Mouse (Mus musculus) adipocyte (in vitro differentiated cells): Measurements from ENCODE around the gene Lpp.

Experiments used
- DNase-seq: peaks from one replicate; pipeline ENCODE4 v3.0.0-alpha.2; 2016; ENCODE audit warnings: low spot score

The Lpp gene

DNA sequence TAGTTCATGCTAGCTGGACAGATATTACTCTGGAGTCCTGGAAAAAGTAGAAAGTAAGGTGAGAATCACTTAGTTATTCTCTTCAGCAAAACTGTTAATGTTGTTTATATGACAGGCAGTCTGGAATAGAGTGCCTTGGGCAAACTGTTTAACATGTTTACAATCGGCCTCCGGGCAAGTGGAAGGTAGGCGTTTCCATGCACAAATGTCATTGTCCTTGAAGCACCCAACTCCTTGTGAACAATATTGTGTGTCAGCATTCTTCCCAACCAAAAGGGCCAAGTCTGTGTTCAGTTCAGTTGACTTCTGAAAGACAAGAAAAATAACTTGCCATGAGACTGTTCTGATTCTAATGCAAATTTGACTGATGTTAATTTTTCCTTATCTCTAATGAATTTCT is 539.5 kb downstream of the Lpp start:
- DNase-seq: peak; percentile 93

DNA sequence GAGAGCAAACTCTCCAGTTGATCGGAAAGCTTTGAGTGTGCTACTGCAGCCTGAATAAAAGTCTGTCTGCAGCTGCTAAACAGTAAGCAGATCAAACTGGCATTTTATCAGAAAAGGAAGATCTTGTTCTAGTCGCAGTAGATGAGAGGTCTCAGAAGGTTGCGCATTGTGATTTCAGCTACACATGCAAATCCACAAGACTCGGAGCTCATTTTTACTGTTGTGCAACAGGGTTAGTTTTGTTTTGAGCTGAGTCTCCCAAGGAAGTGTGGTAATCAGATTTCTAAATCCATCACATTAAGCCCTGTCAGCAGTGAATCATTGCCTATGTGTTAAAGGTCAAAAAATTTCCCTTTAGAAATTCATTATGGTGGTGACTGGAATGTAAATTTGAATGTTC is 540.4 kb downstream of the Lpp start:
- peak; percentile 97 for DNase-seq

DNA sequence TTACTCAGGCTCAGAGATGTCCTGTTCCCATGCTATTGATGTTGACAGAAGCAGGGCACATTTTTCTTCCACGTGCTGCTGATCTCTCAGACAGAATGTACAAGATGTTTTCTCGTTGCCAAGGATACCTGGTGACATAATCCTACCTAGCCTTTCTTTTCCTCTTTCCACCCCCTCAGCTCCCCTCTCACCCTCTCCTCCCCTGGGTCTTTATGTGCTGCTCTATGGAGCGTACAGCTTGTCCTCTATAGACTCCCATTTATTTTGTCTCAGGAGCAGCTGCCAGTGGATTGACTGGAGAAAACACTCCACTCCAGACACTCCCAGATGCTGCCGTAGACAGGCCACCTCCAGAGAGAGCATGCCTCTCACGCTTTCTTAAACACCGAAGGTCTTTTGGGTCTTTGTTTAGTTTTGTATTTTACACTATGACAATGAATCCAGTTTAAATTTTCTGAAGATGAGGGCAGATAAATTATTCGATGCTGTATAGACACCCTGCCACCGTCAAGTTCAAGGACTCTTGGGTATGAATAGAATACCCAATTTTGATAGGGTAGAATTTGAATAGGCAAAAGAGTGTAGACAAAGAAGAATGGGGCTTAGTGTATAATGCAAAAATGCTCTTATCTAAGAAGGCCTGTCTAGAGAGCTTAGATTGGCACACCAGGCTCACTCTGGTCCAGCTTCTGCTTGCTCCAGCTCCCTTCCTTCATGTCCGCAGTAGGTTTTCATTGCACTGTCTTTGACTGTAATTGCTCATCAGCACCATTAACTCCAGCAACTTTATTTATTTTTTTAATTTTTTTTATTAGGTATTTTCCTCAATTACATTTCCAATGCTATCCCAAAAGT is 548.2 kb downstream of the Lpp start:
- no peak for DNase-seq

DNA sequence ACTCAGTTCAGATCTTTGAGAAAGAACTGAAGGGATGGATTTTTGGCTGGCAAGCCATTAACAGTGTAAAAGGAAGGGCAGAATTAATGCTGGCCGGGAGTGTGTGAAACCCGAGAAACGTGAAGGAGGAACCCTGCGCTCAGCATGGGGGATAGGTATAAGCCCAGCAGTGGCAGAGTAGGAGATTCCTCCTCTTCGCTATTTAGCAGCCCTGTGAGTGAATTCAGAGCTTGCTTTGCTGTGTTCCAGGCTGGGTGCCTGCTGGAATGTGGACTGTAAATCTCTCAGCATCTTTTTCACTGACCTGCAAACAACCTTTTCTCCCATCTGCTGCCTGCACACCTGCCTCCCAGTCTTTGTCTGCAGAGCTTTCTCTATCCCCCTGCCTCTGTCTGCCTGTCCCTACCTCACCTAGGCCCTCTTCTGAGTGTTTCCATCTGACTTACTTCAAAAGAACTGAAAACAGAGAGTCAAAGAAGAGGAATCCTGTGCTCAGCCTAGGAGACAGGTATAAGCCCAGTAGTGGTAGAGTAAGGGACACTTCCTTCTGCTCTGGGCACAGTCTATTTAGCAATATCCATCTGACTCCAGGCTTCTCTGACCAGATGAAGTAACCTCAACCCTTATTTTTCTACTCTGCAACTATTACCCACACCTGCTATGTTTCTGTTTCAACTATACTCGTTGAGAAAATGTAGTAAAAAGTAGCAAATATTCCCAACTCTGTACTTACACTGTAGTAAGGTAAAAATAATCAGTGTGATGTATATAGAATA is 550.4 kb downstream of the Lpp start:
- DNase-seq: no peak

DNA sequence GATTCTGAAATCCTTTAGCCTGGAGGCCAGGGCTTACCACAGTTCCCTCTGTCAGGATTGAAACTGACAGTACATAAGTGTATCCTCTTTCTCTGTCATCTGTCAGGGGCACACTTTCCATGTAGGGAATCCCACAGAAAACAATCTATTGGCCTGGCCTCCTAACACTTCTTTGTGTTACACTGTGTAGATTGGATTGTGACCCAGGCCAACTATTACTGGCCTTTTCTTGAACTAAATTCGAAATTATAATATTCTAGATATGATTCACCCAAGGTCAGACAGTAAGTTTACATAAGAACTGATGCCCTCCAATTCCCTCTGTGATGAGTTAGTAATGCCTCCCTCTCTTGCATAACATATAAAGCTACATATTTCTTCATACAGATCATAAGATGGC is 553.0 kb downstream of the Lpp start:
- no peak for DNase-seq

DNA sequence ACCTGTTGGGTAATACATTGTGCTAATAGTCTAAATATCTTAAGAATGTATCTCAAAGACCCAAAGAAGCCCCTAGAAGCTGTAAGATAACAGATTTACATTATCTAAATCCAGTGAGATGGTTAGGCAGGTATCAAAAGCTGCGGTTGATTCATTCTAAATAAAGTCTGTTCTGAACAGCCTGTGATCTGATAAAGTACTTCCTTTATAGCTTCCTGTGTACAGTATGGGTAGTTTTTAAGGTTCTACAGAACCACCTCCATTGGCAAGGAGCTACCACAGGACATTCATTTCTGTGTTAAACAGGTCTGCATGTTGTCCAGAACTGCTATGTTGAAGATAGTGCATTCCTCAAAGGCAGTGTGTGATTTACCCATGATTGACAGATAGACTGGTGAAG is 554.2 kb downstream of the Lpp start:
- DNase-seq: no peak

DNA sequence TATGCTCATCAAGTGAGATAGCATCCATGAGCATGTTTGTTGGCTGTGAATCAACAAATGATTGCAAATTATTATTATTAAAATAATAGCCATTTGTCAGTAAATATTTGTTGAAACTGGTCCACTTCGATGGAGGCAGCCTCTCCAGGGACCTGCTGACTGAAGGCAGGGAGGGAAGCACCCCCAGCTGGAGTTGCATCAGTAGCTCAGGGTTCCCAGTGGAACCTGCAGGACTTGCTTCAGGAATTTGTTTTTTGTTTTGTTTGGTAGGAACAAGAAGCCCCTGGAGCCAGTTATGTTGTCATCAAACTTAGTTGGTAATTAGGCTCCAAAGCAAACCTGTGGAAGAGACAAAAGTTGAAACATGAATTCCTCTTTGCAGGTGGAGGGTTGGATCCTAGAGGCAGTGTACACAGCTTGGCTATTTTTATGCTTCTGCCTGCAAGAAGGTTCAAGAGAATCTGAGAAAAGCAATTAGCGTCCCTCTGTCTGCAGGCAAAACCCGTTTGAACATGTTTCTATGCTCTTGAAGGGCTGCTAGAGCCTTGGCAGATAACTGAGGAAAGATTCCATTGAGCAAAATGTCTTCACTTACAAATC is 554.9 kb downstream of the Lpp start:
- no peak for DNase-seq

DNA sequence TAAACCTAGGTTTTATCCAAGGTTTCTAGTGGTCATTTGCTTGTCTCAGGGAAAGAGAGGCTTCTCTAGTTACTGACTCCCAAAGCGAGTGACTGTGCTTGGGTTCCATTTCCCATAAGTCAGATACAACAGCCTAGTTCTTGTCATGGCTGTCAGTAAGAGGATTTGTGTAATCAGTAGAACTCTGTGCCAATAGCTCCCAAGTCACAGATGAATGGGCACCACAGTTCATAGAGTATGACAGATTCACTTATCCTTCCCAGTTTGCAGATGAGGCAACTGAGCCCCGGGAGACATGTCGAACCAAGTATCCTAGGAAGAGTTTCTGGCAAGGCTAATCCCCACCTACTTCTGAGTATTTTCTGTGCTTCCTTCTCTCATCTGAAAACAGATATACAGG is 556.0 kb downstream of the Lpp start:
- DNase-seq: peak; percentile 72

DNA sequence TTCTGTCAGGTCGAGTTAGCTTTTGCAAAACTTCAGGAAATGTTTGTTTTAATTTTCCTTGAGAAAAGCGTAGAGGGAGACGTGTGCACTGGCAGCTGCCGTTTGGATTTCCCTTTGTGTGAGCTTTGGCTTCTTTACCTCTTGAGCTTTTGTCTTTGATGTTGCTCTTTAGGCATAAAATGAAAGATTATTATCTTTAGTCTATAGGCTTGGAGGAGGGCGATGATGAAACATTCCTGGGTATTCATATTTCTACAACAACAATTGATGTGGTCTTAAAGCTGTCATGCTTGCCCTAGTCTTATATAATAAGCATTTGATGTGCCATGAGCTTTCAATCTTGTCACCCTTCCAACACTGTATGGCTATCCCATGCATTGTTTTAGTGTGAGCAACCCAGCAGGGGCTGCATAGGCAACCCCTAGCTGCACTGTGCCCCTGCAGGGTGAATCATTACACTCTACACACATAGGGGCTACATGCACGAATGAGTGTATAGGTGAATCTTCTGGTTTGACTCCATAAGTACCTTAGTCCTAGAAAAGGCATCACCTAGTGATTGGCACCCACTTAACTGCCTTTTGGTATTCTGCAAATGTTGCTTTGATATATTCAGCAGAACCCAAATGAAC is 556.9 kb downstream of the Lpp start:
- no peak for DNase-seq

DNA sequence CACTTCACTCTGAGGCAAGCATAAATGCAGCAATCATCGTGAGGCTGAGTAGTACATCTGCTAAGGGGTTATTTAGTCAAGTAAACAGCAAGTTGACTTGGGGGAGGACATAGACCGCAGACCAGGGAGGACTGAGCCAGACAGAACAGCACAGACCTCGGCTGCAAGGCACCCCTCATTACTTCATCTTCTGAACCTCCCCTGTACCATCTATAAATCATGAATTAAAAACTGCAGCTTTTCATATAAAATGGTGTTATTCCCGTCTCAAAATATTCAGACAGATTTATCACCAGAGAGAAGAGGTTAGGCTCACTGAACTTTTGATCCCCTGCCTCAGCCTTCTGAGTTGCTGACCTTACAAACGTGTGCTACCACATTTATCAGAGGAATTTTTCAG is 558.6 kb downstream of the Lpp start:
- no peak for DNase-seq

DNA sequence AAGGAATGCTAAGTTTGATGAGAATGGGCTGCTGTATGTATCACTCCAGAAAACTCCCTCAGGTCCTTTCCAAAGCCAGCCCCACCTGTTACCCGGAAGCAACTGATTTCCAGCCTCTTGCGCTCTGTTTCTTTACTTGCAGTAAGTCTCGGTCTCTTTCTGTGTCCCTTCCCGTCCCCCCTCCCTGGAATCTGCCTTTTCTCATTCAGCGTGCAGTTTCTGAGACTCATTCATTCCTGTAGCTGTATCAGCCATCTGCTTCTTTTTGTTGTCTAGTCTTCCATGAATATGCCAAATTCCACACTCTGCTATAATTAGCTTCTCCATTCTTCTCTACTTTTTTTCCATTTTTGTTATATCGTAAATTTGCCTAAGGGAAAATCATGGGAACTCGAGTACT is 561.7 kb downstream of the Lpp start:
- no peak for DNase-seq

DNA sequence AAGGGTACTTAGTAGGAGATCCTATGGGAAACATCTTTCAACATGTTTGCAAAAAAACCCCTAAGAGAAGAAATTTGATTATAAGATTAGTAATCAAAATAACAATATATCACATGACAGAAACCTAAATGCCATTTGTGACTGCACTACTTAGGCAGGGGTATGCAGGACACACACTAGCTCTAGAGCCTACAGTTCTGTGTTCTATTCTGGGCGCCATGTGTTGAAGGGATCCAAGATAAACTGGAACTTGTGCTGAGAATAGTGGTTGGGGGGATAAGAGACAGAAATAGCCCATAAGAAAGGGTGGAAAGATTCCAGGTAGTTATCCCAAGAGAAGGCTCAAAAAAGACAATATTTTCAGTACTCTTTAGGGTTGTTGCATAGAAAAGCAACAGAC is 565.4 kb downstream of the Lpp start:
- DNase-seq: no peak

DNA sequence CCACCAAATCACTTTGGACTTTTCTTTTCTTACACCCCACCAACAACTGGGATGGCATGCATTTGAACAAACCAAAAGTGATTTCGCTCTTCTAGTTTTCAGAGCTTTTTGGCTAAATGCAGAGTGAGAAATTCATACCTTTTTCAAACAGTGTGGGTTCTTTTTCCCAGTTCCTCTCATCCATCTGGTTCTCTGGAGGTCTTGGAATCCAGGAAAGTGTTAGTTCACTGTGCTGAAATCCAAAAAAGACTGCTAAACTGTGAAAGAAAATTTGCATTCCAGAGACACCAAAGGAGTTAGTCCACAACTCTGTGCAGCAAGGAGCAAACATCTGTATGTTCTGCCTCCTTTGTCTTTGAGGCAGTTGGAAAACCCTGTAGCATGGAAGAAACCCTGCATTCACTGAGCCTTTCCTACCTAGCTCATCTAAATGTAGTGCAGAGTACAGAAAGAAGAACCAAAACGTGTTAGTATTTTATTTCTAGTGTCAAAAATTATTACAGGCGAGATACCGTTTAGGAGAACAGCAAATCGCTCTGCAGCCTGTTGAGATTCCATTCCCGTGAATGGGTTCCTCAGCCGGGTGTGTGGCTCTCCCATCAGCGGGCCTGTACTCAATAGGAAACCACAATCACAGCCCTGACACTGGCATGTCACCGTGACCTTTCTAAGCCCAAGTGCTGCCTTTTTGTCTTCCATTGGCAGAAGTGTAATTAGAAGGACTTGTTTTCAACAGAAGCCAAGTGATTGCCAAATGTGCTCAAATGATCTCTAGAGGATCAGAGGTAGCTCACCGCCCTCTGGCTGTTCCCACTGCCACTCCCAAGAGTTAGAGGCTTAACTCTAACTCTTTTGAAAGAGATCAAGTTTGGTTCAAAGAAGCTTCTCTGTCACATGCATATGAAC is 567.8 kb downstream of the Lpp start:
- DNase-seq: peak; percentile 55

DNA sequence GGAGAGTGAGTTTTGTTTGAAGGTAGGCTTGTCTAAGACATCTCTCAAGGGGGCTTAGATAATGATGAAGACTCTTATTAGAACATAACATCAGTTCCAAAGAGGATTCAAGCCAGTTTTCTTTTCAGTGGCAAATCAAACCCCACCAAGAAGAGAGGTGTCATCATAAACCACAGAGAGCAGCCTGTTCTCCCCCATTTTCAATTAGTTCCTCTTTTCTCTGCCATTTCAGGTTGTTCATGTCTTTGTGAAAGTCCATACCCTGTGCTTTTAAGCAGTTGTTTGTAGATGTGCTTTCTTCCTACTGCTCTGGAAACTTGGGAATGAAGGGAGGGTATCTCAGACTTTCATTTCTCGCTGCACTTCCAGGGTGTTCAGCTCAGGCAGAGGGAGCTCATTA is 571.0 kb downstream of the Lpp start:
- DNase-seq: no peak

DNA sequence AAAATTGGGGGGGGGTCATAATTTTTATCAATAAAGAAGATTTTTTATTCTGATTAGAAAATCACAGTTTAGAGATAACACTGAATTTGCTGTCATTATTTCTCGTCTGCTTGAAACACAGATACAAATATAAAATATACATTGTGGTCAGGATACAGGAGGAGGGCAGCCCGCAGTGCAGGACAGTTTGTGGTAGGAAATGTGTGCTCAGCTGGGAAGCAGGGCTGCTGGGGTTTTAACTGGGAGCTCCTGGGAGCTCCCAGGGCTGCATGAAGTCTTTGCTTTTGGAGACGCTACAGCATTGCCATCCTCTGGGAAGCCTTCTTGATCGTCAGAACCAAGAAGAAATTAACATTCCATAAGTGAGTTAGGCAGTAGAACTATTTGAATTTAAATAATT is 571.8 kb downstream of the Lpp start:
- DNase-seq: no peak

DNA sequence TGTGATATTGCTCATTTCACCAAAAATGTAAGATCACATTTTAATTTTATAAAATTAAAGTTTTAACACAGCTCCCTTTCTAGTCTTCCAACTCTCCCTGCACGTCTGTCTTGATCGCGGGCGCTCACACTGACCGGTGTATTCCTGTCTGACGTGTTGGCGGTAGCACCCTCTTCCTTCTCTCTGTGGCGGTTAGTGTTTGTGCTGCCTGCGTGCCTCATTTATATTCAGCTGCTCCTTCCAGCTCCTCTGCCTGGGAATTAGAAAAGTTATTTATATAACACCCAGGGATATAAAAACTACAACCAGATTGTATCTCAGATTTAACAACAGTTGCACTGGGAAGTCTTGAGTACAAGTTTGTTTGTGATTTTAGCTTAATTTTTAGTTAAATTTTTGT is 573.2 kb downstream of the Lpp start:
- DNase-seq: no peak

DNA sequence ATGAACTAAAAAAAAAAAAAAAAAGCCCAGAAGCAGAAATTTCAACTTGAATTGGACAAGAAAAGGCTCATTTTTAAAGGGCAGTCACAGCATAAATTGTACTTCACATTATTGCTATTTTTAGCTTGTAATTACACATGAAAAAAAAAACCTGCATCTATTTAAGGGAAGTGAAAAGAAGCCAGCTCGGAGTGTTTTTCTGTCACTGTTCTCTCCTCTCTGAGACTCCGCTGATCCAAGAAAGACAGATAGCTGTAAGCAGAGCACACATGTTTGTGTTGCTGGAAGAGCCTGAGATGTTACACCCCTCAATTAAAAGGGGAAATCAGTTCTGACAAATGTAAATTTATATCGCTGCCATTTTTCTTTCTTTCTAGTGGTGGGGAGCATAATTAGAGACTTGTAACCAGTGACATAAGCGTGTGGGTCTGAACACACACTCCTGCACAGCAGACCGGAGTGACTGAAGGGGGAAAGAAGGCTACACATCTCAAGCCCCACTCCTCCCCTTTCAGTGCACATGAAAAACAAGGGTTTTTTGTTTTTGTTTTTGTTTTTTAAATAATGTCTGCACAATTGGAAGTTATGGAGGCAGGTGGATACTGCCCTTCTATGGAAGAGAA is 579.8 kb downstream of the Lpp start:
- no peak for DNase-seq

DNA sequence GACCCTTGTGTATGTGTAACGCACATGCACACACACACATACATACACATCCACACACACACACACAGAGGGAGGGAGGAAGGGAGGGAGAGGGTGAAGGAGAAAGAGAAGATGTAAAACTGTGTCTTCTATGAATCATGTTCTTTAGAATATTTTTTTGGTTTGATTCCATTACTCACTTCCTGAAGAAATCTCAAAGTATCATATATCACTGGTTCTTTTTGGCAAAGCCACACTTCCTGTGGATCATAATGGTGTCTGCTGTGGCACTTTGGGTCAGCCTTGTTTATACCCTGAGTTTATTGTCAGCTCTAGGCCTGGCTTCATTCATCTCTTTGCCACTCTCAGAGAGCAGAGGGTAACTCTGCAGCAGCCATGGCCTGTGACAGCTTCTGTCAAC is 584.5 kb downstream of the Lpp start:
- DNase-seq: no peak

DNA sequence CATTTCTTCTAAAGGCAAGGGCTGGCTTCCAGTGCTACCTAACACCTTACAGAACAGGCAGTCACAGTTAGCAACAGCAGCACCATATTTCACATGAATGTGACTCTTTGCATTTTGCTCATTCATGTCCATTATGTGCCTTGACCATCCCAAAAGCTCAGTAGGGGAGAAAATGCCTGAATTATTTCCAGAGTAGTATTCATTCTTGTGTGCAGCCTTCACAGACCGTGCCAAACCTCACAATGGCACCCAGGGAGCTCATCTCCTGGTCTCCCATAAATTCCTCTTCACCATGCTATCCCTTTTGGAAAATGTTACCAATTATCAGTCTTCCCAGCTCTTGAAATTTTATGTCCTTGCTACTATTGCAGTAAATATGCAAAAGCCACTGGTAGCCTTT is 584.9 kb downstream of the Lpp start:
- no peak for DNase-seq

DNA sequence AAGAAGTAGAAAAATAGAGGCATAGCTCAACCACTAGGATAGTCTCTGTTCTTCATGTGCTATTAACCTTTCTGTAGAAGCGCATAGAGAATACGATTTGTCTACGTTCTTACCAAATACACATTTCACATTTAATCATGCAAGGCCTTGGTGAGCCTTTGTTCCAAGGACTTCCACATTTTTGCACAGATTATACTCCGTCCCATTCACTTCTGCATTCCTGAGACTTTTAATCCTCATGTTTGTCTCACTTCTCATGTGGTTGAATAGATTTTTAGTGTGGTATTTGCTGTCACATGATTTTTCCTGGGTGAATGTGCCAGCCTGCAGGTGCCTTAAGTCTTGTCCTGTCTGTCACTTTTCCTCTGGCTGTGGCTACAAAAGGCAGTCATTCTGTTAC is 586.1 kb downstream of the Lpp start:
- no peak for DNase-seq

DNA sequence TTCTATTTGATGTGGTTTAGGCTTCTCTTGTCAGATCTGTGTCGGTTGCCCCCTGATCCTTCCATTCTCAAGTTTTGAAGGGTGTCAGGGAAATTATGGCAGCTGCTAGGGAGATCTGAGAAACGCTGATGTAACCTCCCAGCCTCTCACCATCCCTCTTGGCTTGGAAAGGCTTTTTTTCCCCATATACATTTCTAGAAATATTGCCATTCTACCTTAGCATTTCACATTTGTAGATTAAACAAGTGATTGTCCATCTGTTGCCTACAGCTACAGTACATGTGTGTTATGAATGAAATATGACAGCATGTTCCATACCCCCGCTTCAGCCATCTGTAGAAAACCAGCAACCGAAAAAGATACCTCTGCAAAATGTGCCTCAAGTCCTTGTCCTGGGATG is 589.5 kb downstream of the Lpp start:
- no peak for DNase-seq
